Mouse (Mus musculus) small intestine, adult 2 months (tissue): ENCODE data around the gene Epm2aip1. TPM values are rescaled to one million over a fixed set of nuclear protein-coding genes. Genes with fewer than 3 reads are reported as not detected.

ENCODE experiments used
- H3K27ac ChIP-seq: fragments of 200-500 bp; 2 replicates; pipeline ENCODE4 v1.5.1; 2012; ENCODE audit warnings: low read depth, low read length, control low read depth, inconsistent platforms; ENCODE audit not compliant: insufficient read depth
- H3K27me3 ChIP-seq: fragments of 200-500 bp; 2 replicates; pipeline ENCODE4 v1.6.1; 2012; ENCODE audit warnings: mild to moderate bottlenecking, moderate library complexity, low read length, inconsistent platforms; ENCODE audit not compliant: control insufficient read depth, insufficient read depth
- H3K36me3 ChIP-seq: fragments of 200-500 bp; 2 replicates; pipeline ENCODE4 v1.6.1; 2012; ENCODE audit warnings: mild to moderate bottlenecking, low read length, control low read depth, inconsistent platforms; ENCODE audit not compliant: control insufficient read depth, insufficient read depth
- H3K4me1 ChIP-seq: fragments of 200-500 bp; 2 replicates; pipeline ENCODE4 v1.6.1; 2012; ENCODE audit warnings: low read length, inconsistent platforms, mixed read lengths; ENCODE audit not compliant: control insufficient read depth, insufficient read depth, insufficient read length
- H3K4me3 ChIP-seq: fragments of 200-500 bp; 2 replicates; pipeline ENCODE4 v1.5.1; 2012; ENCODE audit warnings: low read depth, mild to moderate bottlenecking, control low read depth, inconsistent platforms, low read length, moderate library complexity
- CTCF ChIP-seq: fragments of 200-500 bp; IDR thresholded peaks from 2 replicates; pipeline ENCODE4 v1.5.1; 2012; ENCODE audit warnings: low read depth, mild to moderate bottlenecking, control low read depth, inconsistent platforms, low read length, moderate library complexity, mixed read lengths; ENCODE audit not compliant: insufficient replicate concordance, insufficient read length; ENCODE audit errors: extremely low read depth
- POLR2A ChIP-seq: fragments of 200-500 bp; IDR thresholded peaks from 2 replicates; pipeline ENCODE4 v1.6.1; 2012; ENCODE audit warnings: low read depth, mild to moderate bottlenecking, control low read depth, inconsistent platforms, low read length, moderate library complexity
- WGBS: fragments of 180-500 bp; shearing (Covaris S2); methylation state at CpG from one replicate; pipeline ENCODE4 v1.1.7; 2018; 5-methylcytosine and 5-hydroxymethylcytosine counted together
- polyA plus RNA-seq: library from polyadenylated mRNA; depleted of rRNA; stranded (reverse); fragments of >200 nt; gene quantifications from 2 replicates; pipeline ENCODE4 v1.2.3, GENCODE M21; 2012

Epm2aip1 gene
- polyA plus RNA-seq, 1 experiment: 2.1 TPM

- 73% methylated on average over 2 of the region's 2 CpGs for WGBS
- Histone ChIP-seq H3K4me3 (no peak overlapping the region), H3K27me3 (no peaks in the 10 kb centered on the region), H3K4me1 (no peaks in the 10 kb centered on the region), H3K27ac (no peak overlapping the region), H3K36me3 (no peaks in the 10 kb centered on the region)
- TF ChIP-seq CTCF (no peak), POLR2A (no peak)
Measured at GRCm38 (mm10) chr9:111286468-111286867, 14.7 kb downstream of the Epm2aip1 start.

DNA sequence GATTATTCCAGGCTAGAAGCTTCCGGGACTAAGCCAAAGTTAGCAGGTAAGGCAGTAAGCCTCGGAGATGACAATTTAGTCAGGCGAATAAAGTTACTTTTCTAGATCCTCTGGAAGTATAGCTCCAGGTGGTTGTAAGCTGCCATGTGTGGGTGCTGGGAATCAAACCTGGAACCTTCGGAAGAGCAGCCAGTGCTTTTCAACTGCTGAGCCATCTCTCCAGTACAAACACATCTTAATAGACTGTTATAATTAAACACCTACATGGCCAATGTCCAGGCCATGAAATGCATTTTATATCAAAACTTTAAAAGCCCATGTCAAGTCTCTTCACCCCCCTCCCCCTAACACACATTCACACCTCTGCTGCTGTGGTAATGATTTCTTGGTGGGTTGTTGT, 16.2 kb downstream of the Epm2aip1 start:
- no peaks in the 10 kb centered on the region for H3K4me1 ChIP-seq
- no peak overlapping the region for H3K27ac ChIP-seq
- 97% methylated on average over 4 of the region's 4 CpGs for WGBS
- H3K27me3 ChIP-seq: no peaks in the 10 kb centered on the region
- H3K4me3 ChIP-seq: no peak overlapping the region
- H3K36me3 ChIP-seq: no peaks in the 10 kb centered on the region
- no peak for TF ChIP-seq CTCF
- no peak for TF ChIP-seq POLR2A

- H3K36me3 ChIP-seq: no peaks in the 10 kb centered on the region
- 44% methylated on average over 9 of the region's 9 CpGs for WGBS
- no peak overlapping the region for H3K4me3 ChIP-seq
- TF ChIP-seq POLR2A: no peak; the same call in 1 of the 2 replicates
- TF ChIP-seq CTCF: no peak
- H3K4me1 ChIP-seq: no peaks in the 10 kb centered on the region
- H3K27ac ChIP-seq: 0 out of 2 replicates have a peak overlapping the region, but pooled peaks have one; percentile 7
- no peaks in the 10 kb centered on the region for H3K27me3 ChIP-seq
Measured at GRCm38 (mm10) chr9:111289294-111289831, 17.6 kb downstream of the Epm2aip1 start.

DNA sequence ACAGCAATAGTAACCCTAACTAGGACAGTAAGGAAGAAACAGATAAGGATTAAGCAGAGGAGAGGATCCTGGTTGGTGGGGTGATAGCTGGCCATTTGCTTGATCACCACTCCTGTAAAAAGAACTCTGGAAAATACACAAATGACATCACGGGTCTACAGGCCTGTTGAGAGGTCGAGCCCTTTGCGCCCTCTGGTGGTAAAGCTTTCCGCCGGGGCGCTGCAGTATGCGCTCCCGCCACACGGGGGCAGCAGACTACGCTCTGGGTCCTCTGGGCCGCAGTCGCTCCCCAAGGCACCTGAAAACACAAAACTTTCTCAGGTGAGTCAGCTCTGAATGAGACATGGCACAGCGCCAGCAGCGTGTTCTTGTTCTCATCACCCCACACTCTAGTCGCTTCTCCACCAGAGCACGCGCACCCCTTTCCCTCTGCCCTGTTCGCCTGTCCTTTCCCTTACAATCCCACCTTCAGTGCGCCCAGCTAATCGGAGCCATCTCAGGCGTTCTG, 18.2 kb downstream of the Epm2aip1 start:
- Histone ChIP-seq H3K36me3 (no peaks in the 10 kb centered on the region), H3K27ac (0 out of 2 replicates have a peak overlapping the region, but pooled peaks have one; percentile 7), H3K4me3 (no peak overlapping the region), H3K27me3 (no peaks in the 10 kb centered on the region), H3K4me1 (no peaks in the 10 kb centered on the region)
- TF ChIP-seq CTCF (peak; percentile 100), POLR2A (no peak; the same call in 1 of the 2 replicates)
- WGBS: 17% methylated on average over 21 of the region's 21 CpGs

DNA sequence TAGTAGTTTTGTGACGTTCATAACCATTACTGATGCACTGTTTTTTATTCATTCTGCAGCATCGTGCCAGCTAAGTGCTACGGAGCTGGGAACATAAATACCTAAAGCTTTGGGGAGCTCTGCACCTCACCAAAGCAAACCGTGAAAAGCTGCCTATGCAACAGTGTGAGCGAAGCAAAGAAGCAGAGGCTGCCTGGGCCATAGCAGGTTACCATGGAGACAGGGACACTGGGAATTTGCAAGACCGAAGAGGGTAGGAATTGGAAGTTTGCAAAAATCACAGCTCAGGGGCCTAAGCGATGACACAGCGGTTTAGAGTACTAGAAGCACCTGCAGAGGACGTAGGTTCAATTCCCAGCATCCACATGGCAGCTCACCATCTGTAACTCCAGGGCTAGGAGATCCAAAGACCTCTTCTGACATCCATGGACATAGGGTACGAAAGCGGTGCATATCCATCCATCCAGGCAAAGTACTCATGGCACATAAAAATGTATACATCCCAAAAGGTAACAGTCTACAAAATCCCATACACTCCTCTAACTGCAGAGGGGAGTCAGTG, 18.9 kb downstream of the Epm2aip1 start:
- H3K27me3 ChIP-seq: no peaks in the 10 kb centered on the region
- 84% methylated on average over 11 of the region's 11 CpGs for WGBS
- TF ChIP-seq POLR2A: no peak

GRCm38 (mm10) chr9:111293234-111293633, 21.5 kb downstream of the Epm2aip1 start:
- TF ChIP-seq CTCF (no peak), POLR2A (no peak)
- Histone ChIP-seq H3K4me3 (no peak overlapping the region), H3K27me3 (no peaks in the 10 kb centered on the region), H3K36me3 (no peaks in the 10 kb centered on the region), H3K4me1 (no peaks in the 10 kb centered on the region), H3K27ac (no peak overlapping the region)
- WGBS: 49% methylated on average over 4 of the region's 4 CpGs

More for the DNA sequence above, 18.9 kb downstream of the Epm2aip1 start:
- Histone ChIP-seq H3K27ac (no peak overlapping the region), H3K36me3 (no peaks in the 10 kb centered on the region), H3K4me1 (no peaks in the 10 kb centered on the region), H3K4me3 (no peak overlapping the region)

DNA sequence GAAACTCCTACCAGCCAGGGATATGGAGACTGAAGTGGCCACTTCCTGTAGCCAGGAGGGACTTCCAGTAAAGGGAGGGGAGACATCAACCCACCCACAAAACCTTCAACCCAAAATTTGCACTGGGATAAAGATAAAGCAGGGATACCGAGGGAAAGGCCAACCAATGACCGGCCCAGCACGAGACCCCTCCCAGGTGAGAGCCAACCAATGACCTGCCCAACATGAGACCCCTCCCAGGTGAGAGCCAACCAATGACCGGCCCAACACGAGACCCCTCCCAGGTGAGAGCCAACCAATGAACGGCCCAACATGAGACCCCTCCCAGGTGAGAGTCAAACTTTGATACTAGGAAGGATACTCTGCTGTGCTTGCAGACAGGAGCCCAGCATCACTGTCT, 23.2 kb downstream of the Epm2aip1 start:
- no peak overlapping the region for H3K4me3 ChIP-seq
- H3K27me3 ChIP-seq: no peaks in the 10 kb centered on the region
- no peaks in the 10 kb centered on the region for H3K36me3 ChIP-seq
- no peak overlapping the region for H3K27ac ChIP-seq
- H3K4me1 ChIP-seq: no peaks in the 10 kb centered on the region
- TF ChIP-seq POLR2A (no peak), CTCF (no peak)
- 92% methylated on average over 6 of the region's 6 CpGs for WGBS
